Mouse (Mus musculus) left cerebral cortex, adult 2 months (tissue): ENCODE results near the gene Il16. TPM values are rescaled to one million over a fixed set of nuclear protein-coding genes. Genes with fewer than 3 reads are reported as not detected.

Experiments
- DNase-seq, 2 experiments: peaks; one replicate each; pipeline ENCODE4 v3.0.0; 2021 to 2022; ENCODE audit warnings: low spot score in 2 of 2, mixed read lengths in 1 of 2; ENCODE audit errors: extremely low spot score in 1 of 2
- H3K27ac ChIP-seq: fragments of 200-600 bp; 2 replicates; pipeline ENCODE4 v1.8.1; 2022
- H3K4me3 ChIP-seq: fragments of 200-600 bp; 2 replicates; pipeline ENCODE4 v1.8.1; 2022
- CTCF ChIP-seq: fragments of 200-600 bp; IDR thresholded peaks from 2 replicates; pipeline ENCODE4 v1.8.1; 2022; ENCODE audit warnings: antibody characterized with exemption, mild to moderate bottlenecking, moderate library complexity
- intact Hi-C: fragments of 180-260 bp; cut with DNase I; formaldehyde crosslinking; loops from one replicate; pipeline ENCODE4 v1.15.1; 2025
- total RNA-seq, 2 experiments: library from RNA; stranded (reverse); gene quantifications; 2 replicates each; pipeline ENCODE4 v1.2.3; 2021

Gene Il16
- total RNA-seq, 2 experiments from 2014 or later = 2.2 to 2.4 TPM

GRCm38 (mm10) chr7:83746107-83746687, 671 bp upstream of the Il16 start:
- TF ChIP-seq CTCF = no peak
- Histone ChIP-seq H3K27ac (no peak overlapping the region), H3K4me3 (no peak overlapping the region)
- intact Hi-C loops = no loop called here
- DNase-seq = no peak

- intact Hi-C loops = no loop called here
- H3K27ac ChIP-seq = no peak overlapping the region
- no peak for DNase-seq
- H3K4me3 ChIP-seq = no peak overlapping the region
- no peak for TF ChIP-seq CTCF
Measured at GRCm38 (mm10) chr7:83745065-83745412, 487 bp downstream of the Il16 start.

- no peak for DNase-seq
- no peak; the same call in 1 of the 2 replicates for TF ChIP-seq CTCF
- Histone ChIP-seq H3K27ac (no peak overlapping the region), H3K4me3 (no peak overlapping the region)
- intact Hi-C loops = no loop called here
Measured at GRCm38 (mm10) chr7:83744250-83744649, 1.3 kb downstream of the Il16 start.

- Histone ChIP-seq H3K27ac (no peak overlapping the region), H3K4me3 (no peak overlapping the region)
- intact Hi-C loops = no loop called here
- TF ChIP-seq CTCF = no peak
- DNase-seq = no peak
Measured at GRCm38 (mm10) chr7:83742690-83743089, 2.8 kb downstream of the Il16 start.

GRCm38 (mm10) chr7:83742026-83742425, 3.5 kb downstream of the Il16 start:
- no peak for DNase-seq
- intact Hi-C loops = no loop called here

GRCm38 (mm10) chr7:83739680-83740310, 5.7 kb downstream of the Il16 start:
- DNase-seq = no peak
- TF ChIP-seq CTCF = no peak
- Histone ChIP-seq H3K27ac (no peak overlapping the region), H3K4me3 (no peak overlapping the region)
- intact Hi-C loops = no loop called here

More at GRCm38 (mm10) chr7:83742026-83742425, 3.5 kb downstream of the Il16 start:
- Histone ChIP-seq H3K27ac (no peak overlapping the region), H3K4me3 (no peak overlapping the region)
- TF ChIP-seq CTCF = no peak

GRCm38 (mm10) chr7:83738623-83739462, 6.7 kb downstream of the Il16 start:
- TF ChIP-seq CTCF = no peak
- DNase-seq = no peak
- Histone ChIP-seq H3K27ac (no peak overlapping the region), H3K4me3 (no peak overlapping the region)
- intact Hi-C loops = no loop called here

- H3K27ac ChIP-seq = no peak overlapping the region
- no peak overlapping the region for H3K4me3 ChIP-seq
- no peak for DNase-seq
- TF ChIP-seq CTCF = no peak
- intact Hi-C loops = no loop called here
Measured at GRCm38 (mm10) chr7:83737914-83738490, 7.5 kb downstream of the Il16 start.

- no peak for DNase-seq
- intact Hi-C loops = no loop called here
- Histone ChIP-seq H3K4me3 (no peak overlapping the region), H3K27ac (no peak overlapping the region)
- no peak for TF ChIP-seq CTCF
Measured at GRCm38 (mm10) chr7:83736341-83737115, 9.0 kb downstream of the Il16 start.

- intact Hi-C loops = no loop called here
- Histone ChIP-seq H3K4me3 (no peak overlapping the region), H3K27ac (no peak overlapping the region)
- DNase-seq = no peak
- TF ChIP-seq CTCF = no peak
Measured at GRCm38 (mm10) chr7:83735108-83735781, 10.3 kb downstream of the Il16 start.

GRCm38 (mm10) chr7:83734671-83735082, 10.8 kb downstream of the Il16 start:
- H3K4me3 ChIP-seq = no peak overlapping the region
- DNase-seq = no peak
- no peak for TF ChIP-seq CTCF
- intact Hi-C loops = no loop called here
- no peak overlapping the region for H3K27ac ChIP-seq
